Mouse (Mus musculus) cerebellum, postnatal 36 days (tissue): ENCODE measurements at regions not wholly inside any gene's neighbourhood (a gene's known extent, or its start where the extent isn't known, plus 50 kb on each side); places are given as distances from the start of the nearest gene placed in this dataset.

Experiments used
- DNase-seq, 2 experiments: peaks; one replicate each; pipeline ENCODE4 v3.0.0; 2021 to 2022; ENCODE audit warnings: mixed read lengths in 2 of 2

DNA sequence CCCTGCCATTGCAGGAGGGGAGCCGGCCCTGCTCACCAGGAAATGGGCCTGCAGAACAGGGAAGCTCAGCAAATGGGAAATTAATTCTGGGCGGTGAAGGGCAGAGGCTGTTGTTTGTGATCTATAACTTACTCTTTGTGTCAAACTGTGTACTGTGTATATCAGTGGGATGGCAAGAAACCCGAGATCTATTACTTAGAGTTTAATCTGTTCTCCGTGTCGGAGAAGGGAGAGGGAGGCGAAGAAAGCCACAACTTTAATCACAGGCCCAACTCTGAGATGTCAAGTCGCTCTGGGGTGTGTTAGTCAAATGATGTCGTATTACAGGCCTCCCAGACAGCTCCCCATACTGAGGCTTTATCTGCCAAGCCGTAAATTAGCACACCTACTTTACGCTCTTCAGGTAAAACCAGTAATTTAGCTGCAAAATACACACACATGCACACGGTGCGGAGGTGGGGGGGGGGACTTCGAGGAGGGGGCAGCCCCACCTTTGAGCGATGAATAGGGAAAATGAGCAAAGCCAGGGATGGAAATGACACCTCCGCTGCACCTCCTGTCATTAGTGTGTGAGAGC lies 158.0 kb downstream of the Rplp1 start:
- DNase-seq: no peak

DNA sequence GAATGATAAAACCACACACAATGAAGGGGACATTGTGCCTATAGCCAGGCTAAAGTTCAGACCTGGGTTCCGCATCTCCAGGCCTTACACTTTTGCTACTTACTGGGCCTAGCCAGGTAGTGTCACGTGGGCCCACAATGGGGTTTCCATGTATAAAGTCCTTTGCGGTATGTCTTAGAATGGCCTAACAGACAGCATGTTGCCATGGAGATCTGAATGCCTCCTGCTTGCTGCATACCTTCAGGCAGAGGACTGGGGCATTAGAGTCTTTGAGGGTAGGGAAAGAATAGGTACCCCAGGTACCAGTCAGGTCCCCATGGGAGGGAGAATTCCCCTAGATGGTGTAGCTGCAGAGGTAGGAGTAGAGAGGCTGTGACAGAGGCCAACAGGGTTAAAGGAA lies 159.0 kb downstream of the Rplp1 start:
- no peak for DNase-seq

DNA sequence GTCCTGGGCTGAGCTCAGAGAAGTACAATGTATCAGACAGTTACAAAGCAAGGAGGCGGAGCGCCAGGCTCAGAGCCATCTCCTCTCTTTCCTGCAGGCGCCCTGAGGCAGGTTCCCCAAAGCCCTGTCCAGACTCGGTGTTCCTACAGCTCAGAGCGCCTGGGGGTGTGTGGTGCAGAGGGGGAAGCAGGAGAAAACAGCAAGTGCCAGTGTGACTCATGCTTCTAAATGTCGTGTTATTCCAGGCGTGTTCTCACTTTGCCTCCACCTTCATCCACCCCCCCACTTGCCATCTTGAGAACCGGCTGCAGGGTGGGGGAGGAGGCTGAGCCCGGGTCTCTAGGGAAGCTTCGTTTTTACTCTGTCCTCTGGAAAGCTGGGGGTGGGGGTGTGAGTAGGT lies 160.5 kb downstream of the Rplp1 start:
- peak in 1 of 2 experiments; percentile 16 for DNase-seq

DNA sequence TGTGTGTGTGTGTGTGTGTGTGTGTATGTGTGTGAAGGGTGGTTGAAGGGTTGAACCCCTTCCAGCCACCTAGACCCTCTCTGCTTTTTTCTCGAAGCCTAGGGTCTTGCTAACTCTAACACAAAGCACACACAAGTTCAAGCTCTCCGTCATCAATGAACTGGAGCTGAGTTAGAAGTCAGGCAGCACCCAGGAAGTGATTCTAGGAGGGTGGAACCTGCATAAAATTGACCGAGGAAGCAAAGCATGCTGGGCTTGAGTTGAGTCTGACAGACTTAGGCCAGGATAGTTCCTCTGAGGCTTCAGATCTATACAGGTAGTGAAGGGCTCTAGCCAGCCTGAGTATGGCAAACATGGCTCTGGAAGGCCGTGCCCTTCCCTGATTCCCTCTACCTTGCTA lies 165.1 kb downstream of the Rplp1 start:
- DNase-seq: no peak

DNA sequence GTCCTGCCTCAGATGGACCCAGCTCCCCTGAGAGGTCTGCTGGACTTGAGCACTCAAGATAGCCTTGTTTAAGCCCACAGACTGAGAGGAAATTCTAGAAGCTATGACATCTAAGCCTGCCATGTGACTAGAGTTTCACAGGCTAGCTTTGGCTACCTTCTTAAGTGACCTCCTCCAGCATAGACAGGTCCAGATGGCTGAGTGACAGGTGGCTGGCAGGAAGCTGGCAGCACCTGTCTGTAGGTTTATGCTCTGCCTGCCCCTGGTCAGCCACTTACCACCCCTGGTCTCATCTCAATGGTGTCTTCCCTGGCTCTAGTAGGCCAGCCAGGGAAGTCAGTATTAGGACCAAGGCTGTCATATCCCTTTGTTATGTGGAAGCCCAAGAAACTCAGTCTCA lies 165.9 kb downstream of the Rplp1 start:
- DNase-seq: no peak

DNA sequence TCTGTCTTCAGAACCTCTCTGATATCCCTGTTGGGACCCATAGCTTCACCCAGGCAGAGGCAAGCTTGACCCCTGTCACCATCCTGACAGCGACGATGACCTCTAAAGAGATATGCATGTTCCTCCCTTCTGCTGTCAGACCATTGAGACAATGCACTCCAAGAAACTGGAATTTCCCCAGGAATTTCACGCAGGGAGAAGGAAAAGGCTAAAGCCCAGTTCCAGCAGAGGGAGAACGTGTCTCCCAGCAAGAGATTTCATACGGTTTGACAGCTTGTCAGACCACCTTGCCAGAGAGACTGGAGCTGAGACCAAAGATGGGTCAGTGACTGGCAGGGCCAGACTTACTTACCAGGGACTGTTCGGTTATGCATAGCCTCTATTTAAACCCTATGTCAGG lies 167.9 kb downstream of the Rplp1 start:
- DNase-seq: peak in 1 of 2 experiments; percentile 11

DNA sequence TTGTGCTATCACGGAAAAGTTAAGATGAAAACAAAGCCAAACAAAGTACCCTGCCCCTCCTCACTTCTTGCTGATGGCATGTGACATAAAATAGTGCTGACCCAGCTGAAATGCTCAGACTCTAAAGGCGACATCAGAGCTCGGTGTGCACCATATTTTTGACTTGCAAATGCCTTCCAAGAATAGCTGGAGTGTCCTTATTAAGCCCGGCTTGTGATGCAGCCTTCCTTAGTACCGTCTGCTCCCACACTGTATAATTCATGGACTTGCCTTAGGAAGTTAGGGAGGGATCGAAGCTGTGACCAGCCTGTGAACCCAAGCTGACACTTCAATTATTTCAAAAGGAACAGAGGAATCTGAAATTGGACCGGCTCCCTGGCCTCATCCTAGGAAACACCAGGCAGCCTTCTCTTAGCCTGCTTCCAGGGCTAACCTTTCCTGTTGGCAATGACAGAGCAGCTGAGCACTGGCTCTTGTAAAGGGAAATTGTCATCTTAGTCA lies 169.0 kb downstream of the Rplp1 start:
- DNase-seq: peak; percentile 33 to 40

DNA sequence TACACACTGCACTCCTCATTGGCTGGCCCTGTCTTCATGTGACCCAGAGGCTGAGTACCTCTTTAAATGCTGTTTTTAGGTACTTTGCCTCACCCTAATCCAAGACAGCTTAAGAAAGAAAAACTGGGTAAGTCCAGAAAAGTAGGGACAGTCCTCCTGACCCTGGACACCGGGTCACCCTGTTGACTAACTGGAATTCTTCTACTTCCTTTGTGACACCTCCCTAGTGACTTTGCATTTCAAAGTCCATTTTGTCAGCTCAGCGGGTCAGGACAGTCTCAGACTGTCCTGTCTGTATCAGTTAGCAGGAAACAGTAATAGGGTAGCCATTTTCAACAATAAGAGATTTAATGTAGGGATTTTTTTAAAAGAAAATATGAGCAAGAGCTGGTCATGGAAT lies 180.8 kb downstream of the Rplp1 start:
- no peak for DNase-seq

DNA sequence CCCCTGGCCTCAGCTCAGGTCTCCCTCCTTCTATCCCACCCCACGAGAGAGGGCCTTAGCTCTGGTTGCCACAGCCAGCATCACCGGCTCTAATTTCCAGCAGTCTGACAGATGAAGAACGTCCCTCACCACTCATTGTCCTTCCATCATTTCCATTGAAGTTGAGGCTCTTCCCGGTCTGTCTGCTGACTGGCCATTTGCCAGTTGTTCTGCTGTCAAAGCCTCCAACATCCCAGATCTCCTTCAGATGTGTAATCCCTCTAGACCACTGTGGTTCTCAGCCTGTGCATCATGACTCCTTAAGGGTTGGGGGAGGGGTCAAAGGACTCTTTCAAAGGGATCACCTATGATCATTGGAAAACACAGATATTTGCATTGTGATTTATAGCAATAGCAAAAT lies 181.6 kb downstream of the Rplp1 start:
- no peak for DNase-seq

DNA sequence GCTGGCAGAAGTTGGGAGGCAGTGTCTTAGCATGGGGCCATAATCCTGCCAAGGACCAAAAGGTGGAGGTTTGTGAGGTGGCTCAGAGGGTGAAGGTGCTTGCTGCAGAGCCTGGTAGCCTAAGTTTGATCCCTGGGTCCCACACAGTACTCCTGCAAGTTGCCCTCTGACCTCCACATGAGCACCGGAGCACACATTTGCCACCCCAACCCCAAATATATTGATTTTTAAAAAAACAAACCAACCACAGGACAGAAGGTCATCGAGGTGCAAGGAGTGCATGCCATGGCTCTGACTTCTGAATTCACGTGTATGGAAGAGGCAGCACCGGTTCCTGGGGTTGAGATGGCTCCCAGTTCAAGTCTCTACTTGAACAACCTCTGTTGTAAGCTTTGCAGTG lies 186.2 kb downstream of the Rplp1 start:
- no peak for DNase-seq

DNA sequence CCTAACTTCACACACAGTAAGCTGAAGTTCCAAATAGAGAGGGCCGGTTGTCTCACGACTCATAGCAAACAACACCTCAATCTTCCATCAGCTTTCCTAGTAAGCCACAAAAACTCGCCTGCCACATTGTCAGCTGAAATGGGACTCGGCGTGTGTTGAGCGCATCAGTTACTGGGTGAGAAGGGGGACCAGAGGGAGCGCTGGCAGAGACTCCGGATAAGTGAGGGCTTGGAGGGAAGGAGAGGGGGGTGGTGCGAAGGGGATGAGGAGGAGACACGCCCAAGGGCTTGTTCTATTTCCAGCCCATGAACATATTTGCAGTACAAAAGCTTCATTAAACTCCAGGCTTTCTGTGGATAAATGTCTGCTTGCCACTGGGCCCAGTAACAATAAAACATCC lies 186.7 kb downstream of the Rplp1 start:
- no peak for DNase-seq

DNA sequence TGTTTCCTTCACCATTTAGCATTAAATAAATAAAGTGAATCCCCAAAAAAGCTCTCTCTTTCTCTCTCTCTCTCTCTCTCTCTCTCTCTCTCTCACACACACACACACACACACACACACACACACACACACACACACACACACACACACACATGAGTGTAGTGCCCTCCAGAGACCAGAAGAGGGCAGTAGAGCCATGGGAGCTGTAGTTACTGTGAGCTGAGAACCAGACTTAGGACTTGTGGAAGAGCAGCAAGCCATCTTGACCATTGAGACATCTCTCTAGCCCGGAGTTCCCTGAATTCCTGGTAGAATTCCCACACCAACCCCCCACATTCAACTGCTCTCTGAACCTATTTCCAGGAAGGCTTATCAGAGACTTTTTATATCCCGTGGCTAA lies 190.3 kb downstream of the Rplp1 start:
- DNase-seq: no peak

DNA sequence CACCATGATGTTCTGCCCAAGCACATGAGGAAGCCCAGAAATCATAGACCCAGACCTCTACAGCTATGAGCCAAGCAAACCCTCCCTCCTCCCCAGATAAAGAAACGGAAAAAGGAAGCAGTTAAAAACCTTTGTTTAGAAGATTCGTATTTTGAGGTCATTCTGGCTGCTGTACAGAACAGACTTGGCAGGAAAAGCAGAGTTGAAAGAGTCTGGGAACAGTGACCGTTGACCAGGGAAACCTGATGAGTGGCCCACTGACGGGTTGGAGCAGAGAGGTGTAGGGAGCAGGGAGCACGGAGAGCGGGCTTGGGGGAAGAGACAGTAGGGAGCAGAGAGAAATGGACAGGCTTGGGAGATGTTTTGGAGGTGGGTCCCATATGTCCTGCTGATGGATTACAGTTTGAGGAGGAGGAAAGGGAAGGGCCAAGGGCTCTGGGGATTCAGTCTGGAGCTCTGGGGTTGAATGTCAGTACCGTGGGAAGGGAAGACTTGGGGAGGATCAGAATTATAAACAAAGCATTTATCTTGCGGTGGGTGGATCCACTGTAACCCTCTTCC lies 191.2 kb downstream of the Rplp1 start:
- DNase-seq: no peak

DNA sequence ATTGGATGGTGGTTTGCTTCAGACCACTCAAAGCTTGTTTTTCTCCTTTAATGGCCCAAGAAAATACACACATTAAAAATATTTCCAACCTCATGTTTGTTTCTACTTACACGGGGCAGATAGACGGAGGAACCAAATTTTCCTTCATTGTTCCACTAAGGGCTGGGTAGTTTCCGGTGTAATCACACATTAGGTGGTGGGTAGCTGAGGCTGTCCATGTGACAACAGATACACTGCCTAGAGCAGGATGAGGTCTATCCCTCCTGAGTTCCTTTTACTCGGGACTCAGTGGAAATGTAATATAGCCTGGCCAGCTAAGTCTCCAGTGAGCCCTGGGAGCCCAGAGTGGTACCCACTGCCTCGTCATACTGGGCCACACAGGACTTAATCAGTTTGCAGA lies 192.5 kb downstream of the Rplp1 start:
- no peak for DNase-seq

DNA sequence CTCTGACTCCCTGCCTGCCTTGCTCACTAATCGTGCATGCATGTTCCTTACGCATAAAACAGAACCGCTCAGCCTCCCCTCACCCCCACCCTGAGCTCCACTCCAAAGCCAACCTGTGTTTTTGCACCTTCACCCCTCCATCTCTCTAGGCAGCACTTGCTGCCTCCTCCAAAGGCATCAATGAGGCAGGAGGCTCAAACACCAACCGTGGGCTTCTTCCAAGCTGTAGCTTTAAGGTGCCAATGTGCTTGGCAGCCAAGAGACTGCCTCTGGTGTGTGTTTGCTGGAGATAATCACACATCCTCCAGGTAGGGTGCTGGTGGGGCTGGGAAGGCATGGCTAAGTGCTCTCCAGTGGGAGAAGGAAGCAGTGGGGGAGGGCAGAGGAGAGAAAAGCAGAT lies 193.3 kb downstream of the Rplp1 start:
- no peak for DNase-seq

DNA sequence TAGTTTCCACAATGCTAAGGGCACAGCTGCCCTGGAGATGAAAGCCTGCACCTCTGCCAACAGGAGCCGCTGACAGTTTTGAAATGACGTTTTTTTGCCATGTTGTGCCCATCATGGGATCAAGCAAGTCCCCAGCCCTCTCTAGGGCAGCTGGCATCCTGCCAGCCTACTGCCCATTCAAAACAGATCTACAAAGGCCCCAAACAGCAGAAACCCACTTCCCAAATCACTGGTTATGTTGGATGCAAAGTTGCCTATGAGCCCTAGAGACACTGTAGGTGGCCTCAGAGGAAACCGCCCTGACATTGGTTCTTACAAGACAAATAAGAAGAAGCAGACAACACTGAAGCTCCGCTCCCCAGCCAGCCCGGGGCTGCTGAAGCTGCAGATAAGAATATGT lies 194.1 kb downstream of the Rplp1 start:
- DNase-seq: no peak

DNA sequence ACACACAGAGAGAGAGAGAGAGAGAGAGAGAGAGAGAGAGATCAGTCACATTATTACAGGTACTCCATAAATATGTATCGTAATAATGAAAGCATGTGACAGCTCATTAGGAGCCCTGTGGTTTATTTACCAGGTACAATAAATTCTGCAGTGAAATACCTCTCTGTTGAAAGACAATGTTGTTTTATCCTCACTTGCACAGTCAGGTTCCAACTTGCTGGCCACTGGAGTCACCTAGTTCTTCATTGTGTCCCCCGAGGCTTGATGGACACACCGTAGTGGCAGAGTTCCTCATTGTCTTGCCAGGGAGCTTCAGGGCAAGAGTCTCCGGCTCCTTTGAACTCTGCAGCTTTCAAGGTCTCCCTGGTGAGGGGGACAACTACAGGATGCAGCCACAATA lies 197.6 kb downstream of the Rplp1 start:
- DNase-seq: no peak

DNA sequence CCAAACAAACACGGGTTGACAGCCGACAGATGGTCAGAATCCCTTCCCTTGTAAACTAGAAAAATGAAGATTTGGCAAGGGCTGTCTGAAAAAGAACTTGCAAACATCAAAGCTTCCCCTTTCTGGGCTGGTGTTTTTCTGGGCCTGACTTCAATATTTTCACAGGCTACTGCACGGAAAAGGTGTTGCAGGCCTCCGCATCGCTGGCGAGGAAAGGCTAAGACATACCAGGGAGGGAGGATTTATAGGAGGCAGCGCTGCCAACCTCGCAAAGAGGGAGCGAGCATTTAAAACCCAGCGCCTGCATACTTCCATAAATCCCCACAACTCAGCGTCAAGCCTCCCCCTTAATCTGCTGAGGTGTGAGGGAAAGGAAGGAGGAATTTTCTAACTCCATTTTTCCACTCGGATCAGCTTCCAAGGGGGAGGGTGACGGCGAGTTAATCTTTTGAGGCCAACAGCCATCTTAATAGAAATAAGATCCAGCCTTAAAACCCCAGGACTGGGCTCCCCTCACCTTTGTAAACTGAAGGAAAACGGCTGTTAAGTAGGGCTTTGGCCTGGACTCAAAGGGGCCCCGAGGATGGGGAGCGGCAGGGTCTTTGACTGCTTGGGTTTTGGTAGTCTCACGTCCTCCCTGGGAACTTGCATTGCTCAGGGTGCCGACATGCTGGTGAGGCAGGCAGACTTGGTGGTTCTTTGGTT lies 199.9 kb downstream of the Rplp1 start:
- no peak for DNase-seq

DNA sequence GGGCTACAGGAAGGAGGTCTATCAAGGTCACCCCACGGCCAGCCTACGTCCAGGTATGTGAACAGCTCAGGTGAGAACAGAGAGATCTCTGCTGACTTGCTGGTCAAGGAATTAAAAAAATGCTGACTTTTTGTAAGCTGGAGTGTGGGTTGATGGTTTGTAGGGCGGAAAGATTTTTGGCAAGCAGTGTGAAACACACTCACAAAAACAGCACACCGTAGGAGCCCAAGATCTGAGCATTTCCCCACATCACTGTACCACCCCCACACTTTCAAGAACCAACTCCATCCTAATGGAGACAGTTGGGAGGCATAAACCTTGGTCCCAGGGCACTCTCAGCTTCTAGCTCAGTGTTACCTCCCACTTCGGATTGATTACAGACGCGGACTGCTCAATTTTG lies 200.5 kb downstream of the Rplp1 start:
- DNase-seq: no peak

DNA sequence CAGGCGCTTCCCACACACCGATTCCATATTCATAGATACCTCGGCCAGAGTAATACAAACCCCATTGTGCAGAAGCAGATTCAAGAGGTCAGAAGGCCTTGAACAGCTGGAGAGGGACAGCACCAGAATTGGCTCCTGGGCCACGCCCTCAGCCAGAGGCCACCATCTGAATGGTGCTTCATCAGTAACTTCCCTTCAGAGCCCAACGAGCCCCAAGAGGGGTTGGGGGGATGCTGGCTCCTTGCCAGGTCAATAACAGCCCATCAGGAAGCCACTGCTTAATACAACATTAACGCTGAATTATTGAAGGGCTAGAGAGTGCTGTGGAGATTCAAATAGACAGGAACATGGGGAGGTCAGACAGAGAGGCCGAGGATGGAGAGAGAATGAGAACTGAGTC lies 203.0 kb downstream of the Rplp1 start:
- DNase-seq: no peak

DNA sequence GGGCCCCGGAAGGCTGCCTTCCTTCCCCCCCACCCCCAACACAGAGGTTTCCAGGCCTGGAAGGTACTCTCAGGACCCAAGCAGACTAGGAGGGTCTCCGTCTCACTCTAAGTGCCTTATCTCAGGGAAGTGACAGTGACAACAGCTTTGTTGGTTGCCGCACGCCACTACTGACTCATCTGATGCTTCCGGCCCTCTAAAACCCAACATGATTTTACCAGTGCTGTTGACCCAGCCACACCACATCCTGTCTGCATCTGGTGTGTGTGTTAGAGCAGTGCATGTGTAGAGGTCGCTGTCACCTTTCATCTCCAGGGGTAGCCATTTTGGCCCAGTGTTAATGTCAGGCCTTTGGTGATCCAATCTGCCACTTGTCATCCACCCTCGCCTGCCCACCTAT lies 206.5 kb downstream of the Rplp1 start:
- DNase-seq: no peak

DNA sequence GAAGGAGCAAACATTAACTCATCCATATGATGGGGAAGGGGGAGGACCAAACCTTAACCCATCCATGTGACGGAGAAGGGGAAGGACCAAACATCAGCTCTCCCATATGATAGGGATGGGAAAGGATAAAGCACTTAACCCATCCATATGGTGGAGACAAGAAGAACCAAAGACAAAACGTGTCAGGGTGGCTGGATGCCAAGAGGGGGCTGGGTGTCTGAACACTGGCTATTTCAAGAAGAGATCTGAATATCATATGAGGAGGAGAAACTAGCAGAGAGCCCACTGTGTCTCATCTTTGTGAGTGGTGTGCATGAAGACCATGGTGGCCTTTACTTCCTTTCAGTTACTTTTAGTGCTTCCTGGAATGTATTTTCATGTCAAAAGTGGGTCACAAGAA lies 207.0 kb downstream of the Rplp1 start:
- no peak for DNase-seq

DNA sequence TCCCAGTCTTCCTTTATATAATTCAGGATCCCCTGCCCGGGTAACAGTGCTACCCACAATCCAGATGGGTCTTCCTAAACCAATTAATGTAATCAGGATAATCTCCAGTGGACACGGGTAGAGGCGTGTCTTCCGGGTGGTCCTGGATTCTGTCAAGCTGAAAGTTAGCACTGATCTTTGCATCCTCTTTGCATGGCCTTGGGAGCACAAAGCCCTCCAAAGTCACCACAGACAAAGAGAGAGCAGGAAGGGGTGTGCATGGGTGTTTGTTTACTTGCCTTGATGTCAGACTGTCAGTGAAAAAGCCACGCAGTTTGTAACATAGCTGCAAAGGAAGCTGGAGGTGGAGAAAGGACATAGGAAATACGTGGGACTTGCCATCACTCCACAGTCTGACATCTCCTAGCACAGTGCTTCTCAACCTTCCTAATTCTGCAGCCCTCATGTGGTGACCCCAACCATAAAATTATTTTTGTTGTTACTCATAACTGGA lies 208.0 kb downstream of the Rplp1 start:
- no peak for DNase-seq

DNA sequence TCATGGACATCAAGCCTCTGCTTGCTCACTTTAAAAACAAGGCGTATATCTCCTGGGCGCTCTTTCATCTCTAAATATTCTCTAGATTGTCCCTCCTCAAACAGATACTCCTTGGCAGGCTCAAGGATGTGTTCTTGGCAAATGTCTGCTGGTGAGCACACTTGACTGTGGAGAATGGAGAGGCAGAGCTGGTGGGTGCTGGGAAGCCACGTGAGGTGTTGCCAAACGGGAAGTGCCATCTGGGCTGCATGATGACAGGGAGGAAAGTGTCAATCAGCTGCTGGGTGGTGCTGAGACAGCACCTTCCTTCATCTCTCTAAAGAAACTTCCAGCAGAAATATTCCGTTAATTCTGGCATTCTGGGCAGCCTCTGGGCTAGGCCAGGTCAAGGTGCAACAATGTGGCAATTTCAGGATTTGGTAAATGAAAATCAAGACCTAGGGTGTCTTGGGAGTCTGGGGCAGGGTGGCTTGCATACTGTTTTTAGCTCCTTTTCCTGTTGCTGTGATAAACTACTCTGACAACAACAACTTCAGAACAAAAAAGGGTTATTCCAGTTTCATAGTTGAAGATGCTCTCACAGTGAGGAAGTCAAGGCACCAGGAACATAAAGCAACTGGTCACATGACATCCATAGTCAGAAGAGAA lies 208.6 kb downstream of the Rplp1 start:
- DNase-seq: no peak
